Mouse (Mus musculus) urinary bladder, postnatal 36 days (tissue): ENCODE measurements around the gene Clca4b.
A peak's percentile ranks its signal among the peaks of the same experiment; 100 is the strongest.
"Not testable (repeated sequence)": the region's sequence is repeated elsewhere in the genome, so short reads cannot be mapped to it uniquely, and the experiment has no call there.

Source experiments
- DNase-seq, 2 experiments: peaks; one replicate each; pipeline ENCODE4 v3.0.0; 2022; ENCODE audit warnings: low spot score in 2 of 2, mixed read lengths in 1 of 2

Clca4b gene

GRCm38 (mm10) chr3:144932335-144932734, at the start of gene Clca4b:
Gene Clca4b, minus strand, starts transcription at chr3:144932529.
- DNase-seq = no peak

- no peak for DNase-seq
Observed at GRCm38 (mm10) chr3:144980551-144980950, 48.2 kb upstream of the Clca4b start.

- no peak for DNase-seq
Observed at GRCm38 (mm10) chr3:144977631-144978030, 45.3 kb upstream of the Clca4b start.

GRCm38 (mm10) chr3:144976091-144976490, 43.8 kb upstream of the Clca4b start:
- DNase-seq = no peak

GRCm38 (mm10) chr3:144974945-144975344, 42.6 kb upstream of the Clca4b start, which contains the start of gene Clca4a:
Gene Clca4a, minus strand, starts transcription at chr3:144975045.
- no peak for DNase-seq

GRCm38 (mm10) chr3:144971553-144972270, 39.4 kb upstream of the Clca4b start:
- DNase-seq = peak in 1 of 2 experiments; percentile 4

GRCm38 (mm10) chr3:144969755-144970154, 37.4 kb upstream of the Clca4b start:
- no peak for DNase-seq

- DNase-seq = no peak
Observed at GRCm38 (mm10) chr3:144966074-144966473, 33.7 kb upstream of the Clca4b start.

- DNase-seq = no peak
Observed at GRCm38 (mm10) chr3:144950829-144951228, 18.5 kb upstream of the Clca4b start.

GRCm38 (mm10) chr3:144947376-144947775, 15.0 kb upstream of the Clca4b start:
- DNase-seq = not testable (repeated sequence)

- DNase-seq = not testable (repeated sequence)
Observed at GRCm38 (mm10) chr3:144933625-144934024, 1.3 kb upstream of the Clca4b start.

GRCm38 (mm10) chr3:144933011-144933491, 722 bp upstream of the Clca4b start:
- no peak for DNase-seq

- DNase-seq = no peak
Observed at GRCm38 (mm10) chr3:144914014-144914413, 18.3 kb downstream of the Clca4b start.

- no peak for DNase-seq
Observed at GRCm38 (mm10) chr3:144897042-144897678, 35.2 kb downstream of the Clca4b start.

GRCm38 (mm10) chr3:144890246-144890758, 42.0 kb downstream of the Clca4b start:
- DNase-seq = no peak

GRCm38 (mm10) chr3:144886957-144887356, 45.4 kb downstream of the Clca4b start:
- no peak for DNase-seq

GRCm38 (mm10) chr3:144872012-144872411, 60.3 kb downstream of the Clca4b start:
- not testable (repeated sequence) for DNase-seq
